Mouse (Mus musculus) kidney, postnatal 36 days (tissue): ENCODE results near the gene 2410002F23Rik.
"Not testable (repeated sequence)": the region's sequence is repeated elsewhere in the genome, so short reads cannot be mapped to it uniquely, and the experiment has no call there.

Experiments
- DNase-seq, 2 experiments: peaks; one replicate each; pipeline ENCODE4 v3.0.0; 2021 to 2022; ENCODE audit warnings: mixed read lengths in 2 of 2

The 2410002F23Rik gene

GRCm38 (mm10) chr7:44262791-44263643, 16.5 kb downstream of the 2410002F23Rik start:
- peak; percentile 92 to 97 for DNase-seq

DNA sequence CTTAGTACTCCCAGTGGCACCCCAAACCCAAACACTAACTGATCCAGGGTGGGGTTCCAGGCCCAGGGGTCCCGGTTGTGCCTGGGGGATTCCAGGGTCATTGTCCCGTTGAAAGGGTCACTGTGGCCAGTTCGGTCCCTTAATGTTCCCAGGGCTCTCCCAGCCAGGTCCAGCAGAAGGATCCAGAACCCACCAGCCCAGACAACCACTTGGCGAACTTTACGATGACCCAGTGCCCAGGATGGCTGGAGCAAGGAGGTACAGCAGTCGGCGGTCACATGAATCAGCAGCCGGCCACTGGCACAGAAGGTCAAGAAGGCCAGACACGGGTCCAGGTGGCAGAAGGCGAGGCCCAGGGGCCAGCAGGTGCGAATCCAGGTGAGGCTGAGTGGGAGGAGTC, 21.6 kb downstream of the 2410002F23Rik start:
- no peak for DNase-seq

GRCm38 (mm10) chr7:44269397-44269796, 22.9 kb downstream of the 2410002F23Rik start:
- no peak for DNase-seq

- no peak for DNase-seq
These were observed 24.8 kb downstream of the 2410002F23Rik start for GRCm38 (mm10) chr7:44271309-44271708.

DNA sequence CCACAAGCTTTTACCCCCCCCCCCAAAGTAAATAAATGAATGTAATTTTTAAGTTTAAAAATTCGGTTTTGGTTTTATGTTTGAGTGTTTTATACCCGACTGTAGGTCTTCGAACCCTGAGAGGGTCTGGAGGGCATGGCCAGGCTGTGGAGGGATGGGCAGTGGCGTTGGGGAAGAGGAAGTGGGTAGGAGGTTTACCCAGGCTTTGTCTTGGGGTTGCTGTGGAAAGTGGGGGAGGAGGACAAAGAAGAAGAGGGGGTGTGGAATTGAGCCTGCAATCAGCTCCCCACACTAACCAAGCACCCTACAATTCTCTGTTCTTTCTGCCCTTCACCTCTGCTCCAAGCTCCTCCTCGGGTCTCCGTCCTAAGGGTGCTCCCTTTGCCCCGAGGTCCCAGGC, 26.0 kb downstream of the 2410002F23Rik start:
- DNase-seq: no peak

GRCm38 (mm10) chr7:44273446-44273845, 26.9 kb downstream of the 2410002F23Rik start:
- no peak for DNase-seq

GRCm38 (mm10) chr7:44274096-44274495, 27.6 kb downstream of the 2410002F23Rik start:
- no peak for DNase-seq

DNA sequence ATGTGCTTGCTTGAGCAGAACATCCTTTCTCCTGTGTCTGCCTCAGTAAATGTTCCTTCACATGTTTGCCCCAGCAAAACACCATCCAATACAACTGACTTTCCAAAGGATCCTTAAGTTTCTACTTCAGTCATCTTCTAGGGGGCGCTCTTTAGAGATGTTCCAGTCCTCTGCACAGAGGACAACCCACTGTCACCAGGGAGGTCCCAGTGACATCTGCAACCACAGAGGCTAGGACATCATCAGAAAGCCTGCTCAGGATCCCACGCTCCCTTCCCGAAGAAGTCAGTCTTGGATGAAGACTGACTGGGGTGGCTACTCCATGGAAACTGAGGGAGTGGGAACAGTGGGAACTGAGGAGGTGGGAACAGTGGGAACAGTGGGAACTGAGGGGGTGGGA, 29.0 kb downstream of the 2410002F23Rik start:
- DNase-seq: no peak

GRCm38 (mm10) chr7:44276461-44277249, 30.1 kb downstream of the 2410002F23Rik start:
- no peak for DNase-seq

- DNase-seq: peak in 1 of 2 experiments; percentile 46
These were observed 30.7 kb downstream of the 2410002F23Rik start for GRCm38 (mm10) chr7:44277250-44277622.

DNA sequence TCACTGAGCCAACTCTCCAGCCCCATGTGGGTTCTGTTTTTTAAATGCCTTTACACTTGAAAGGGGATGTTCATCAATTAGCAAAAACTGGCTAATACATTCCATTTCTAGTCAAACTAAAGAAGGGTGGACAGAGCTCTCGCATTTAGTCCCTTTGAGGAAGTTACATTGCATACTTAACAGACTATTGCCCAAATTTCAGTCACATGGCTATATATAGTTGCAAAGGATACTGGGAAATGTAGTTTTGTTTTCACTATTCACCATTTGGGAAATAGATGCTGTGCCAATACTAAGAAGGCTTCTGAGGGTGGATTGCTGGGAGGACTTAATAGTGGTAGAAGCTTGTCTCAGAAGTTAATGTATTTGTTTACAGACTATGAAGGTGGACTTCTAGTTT, 34.4 kb downstream of the 2410002F23Rik start:
- DNase-seq: no peak

GRCm38 (mm10) chr7:44281586-44281985, 35.1 kb downstream of the 2410002F23Rik start:
- no peak for DNase-seq

DNA sequence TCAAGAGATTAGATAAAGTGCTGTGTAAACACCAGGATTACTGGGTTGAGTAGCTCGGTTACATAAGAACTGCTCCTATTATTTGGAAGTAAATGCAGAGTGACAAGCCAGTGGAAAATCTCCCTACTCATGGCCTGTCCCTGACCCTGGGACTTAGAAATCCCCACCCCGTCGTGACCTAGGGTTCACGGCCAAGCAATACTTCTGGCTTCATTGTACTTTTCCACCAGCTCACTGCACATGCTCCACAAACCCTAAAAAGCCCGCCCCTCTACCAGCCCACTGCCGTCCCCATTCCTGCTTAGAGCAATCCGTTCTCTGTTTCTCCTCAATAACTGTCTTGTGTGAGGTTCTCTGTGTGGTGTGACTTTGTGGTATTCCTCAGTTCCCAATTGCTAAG, 41.2 kb downstream of the 2410002F23Rik start:
- DNase-seq: no peak

- DNase-seq: no peak
These were observed 44.5 kb downstream of the 2410002F23Rik start for GRCm38 (mm10) chr7:44290986-44291385.

DNA sequence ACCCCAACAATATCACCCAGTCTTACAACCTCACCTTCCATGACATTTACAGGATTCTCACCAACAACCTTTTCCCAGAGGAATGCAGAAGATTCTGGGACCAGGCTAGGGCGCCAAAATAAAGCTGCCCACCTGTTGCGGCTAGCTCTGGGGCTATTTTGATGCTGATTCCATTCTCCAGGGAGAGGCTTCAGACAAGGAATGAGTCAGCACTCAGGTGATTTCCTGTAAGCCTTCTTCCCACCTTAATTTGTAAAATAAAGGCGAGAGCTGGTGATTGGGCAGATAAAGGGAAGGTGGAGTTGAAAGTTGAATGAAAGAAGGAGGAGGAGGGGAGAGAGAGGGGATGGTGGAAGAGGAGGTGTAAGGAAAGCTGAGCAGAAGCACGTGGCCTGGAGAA, 44.9 kb downstream of the 2410002F23Rik start:
- no peak for DNase-seq

DNA sequence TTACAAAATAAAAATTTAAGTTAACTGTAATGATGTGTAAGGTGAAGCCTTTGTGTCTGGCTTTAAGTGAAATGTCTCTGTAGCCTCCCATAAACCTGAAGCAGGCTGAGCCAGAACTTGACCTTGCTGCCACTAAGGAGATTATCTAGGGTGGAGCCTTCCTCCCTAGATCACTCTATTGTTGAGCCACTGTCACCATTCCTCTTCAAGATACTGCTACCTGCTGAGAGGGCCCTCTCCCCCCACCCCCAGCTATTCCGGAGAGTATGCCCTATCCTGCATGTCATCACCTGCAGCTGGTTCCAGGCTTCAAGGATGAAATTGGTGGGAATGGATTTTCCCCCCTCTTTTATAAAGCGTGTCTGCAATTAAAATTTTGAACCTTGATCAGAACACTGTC, 51.0 kb downstream of the 2410002F23Rik start:
- DNase-seq: not testable (repeated sequence)
